Mouse (Mus musculus) midbrain, embryonic 10.5 days (tissue): ENCODE measurements around the gene Chrd. TPM values are rescaled to one million over a fixed set of nuclear protein-coding genes. Genes with fewer than 3 reads are reported as not detected.

Experiments
- polyA plus RNA-seq: library from polyadenylated mRNA; unstranded; fragments of >200 nt; fragmentation: Nextera tagmentation; extraction: Ambion mirVana; gene quantifications from 2 replicates; pipeline ENCODE4 v1.2.1, GENCODE M21; 2016

Gene Chrd
- polyA plus RNA-seq, 1 experiment from 2014 or later, result 1.5 TPM

Other genes with a start within 250 kb of the Chrd start
- gene Eif2b5, start 234.3 kb upstream of the Chrd start, polyA plus RNA-seq, result 151 TPM in 2 replicates
- gene Dvl3, start 216.1 kb upstream of the Chrd start, polyA plus RNA-seq, result 28.5 and 37.5 TPM in 2 replicates
- 711 and 831 TPM in 2 replicates for gene Ap2m1, start 197.6 kb upstream of the Chrd start, polyA plus RNA-seq
- 58.9 and 62.2 TPM in 2 replicates for gene Abcf3, start 184.6 kb upstream of the Chrd start, polyA plus RNA-seq
- gene Vwa5b2, start 143.7 kb upstream of the Chrd start, polyA plus RNA-seq, result 1.7 and 4.5 TPM in 2 replicates
- 36.0 and 42.1 TPM in 2 replicates for gene Eef1akmt4, start 121.5 kb upstream of the Chrd start, polyA plus RNA-seq
- gene Gm49333, start 121.5 kb upstream of the Chrd start, polyA plus RNA-seq, result not detected in 2 replicates
- gene Alg3, start 121.4 kb upstream of the Chrd start, polyA plus RNA-seq, result 59.4 and 61.1 TPM in 2 replicates
- 3.1 and 3.3 TPM in 2 replicates for gene Camk2n2, start 111.8 kb upstream of the Chrd start, polyA plus RNA-seq
- gene Ece2, start 103.3 kb upstream of the Chrd start, polyA plus RNA-seq, result 5.0 and 6.5 TPM in 2 replicates
- 527 and 536 TPM in 2 replicates for gene Psmd2, start 81.5 kb upstream of the Chrd start, polyA plus RNA-seq
- gene Eif4g1, start 64.8 kb upstream of the Chrd start, polyA plus RNA-seq, result 216 and 221 TPM in 2 replicates
- 8.8 and 11.3 TPM in 2 replicates for gene Fam131a, start 39.9 kb upstream of the Chrd start, polyA plus RNA-seq
- gene Polr2h, start 15.5 kb upstream of the Chrd start, polyA plus RNA-seq, result 136 and 148 TPM in 2 replicates
- gene Clcn2, start 15.4 kb upstream of the Chrd start, polyA plus RNA-seq, result 12.8 and 16.8 TPM in 2 replicates
- 0.37 and 0.56 TPM in 2 replicates for gene Thpo, start 1.4 kb downstream of the Chrd start, polyA plus RNA-seq